Mouse (Mus musculus) cortical plate, adult 2 months (tissue): Measurements from ENCODE around the gene 2010005H15Rik.

Experiments used
- CTCF ChIP-seq: fragments of 200-500 bp; IDR thresholded peaks from 2 replicates; pipeline ENCODE4 v1.5.1; 2011; ENCODE audit warnings: mild to moderate bottlenecking, control low read depth, low read length; ENCODE audit not compliant: insufficient read depth; ENCODE audit errors: extremely low read depth
- POLR2A ChIP-seq: fragments of 200-500 bp; IDR thresholded peaks from 2 replicates; pipeline ENCODE4 v1.6.1; 2011; ENCODE audit warnings: mild to moderate bottlenecking, low read length, control low read depth; ENCODE audit not compliant: insufficient read depth; ENCODE audit errors: extremely low read depth

DNA sequence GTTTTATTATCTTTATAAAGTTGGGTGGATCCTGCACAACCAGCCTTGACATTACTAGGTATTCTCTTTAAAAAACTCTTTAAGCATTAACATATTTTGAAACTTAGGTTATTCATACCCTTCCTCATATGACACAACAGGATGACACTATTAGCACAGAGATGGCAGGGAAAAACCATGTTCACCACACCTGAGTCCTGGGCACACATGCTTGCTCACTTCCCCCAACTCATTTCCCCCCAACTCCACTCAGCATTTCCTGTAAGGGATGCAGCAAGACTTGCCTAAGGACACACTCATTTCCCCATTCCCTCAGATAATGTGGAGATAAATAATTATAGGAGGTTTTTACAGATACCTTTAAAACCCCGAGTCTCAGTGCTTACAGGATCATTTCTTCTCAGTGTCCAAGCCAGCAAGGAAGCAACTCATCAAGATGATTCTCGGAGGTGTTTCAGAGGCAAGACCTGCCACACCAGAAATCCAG is 11.3 kb upstream of the 2010005H15Rik start, which contains the start of gene Gm5416:
- no peak for TF ChIP-seq CTCF
- TF ChIP-seq POLR2A, result no peak
